Mouse (Mus musculus) gastrocnemius, postnatal 36 days (tissue): ENCODE data around the gene Gstm2. TPM values are rescaled to one million over a fixed set of nuclear protein-coding genes. Genes with fewer than 3 reads are reported as not detected.
"Not testable (repeated sequence)": the region's sequence is repeated elsewhere in the genome, so short reads cannot be mapped to it uniquely, and the experiment has no call there.

Source experiments
- DNase-seq, 2 experiments: peaks; one replicate each; pipeline ENCODE4 v3.0.0; 2022
- intact Hi-C: fragments of 180-260 bp; cut with DNase I; formaldehyde crosslinking; loops from one replicate; pipeline ENCODE4 v1.15.1; 2025
- total RNA-seq, 2 experiments: library from RNA; stranded (reverse); gene quantifications; 2 replicates each; pipeline ENCODE4 v1.2.3; 2021

The Gstm2 gene
- total RNA-seq, 2 experiments from 2014 or later: 51.9 to 103 TPM

DNA sequence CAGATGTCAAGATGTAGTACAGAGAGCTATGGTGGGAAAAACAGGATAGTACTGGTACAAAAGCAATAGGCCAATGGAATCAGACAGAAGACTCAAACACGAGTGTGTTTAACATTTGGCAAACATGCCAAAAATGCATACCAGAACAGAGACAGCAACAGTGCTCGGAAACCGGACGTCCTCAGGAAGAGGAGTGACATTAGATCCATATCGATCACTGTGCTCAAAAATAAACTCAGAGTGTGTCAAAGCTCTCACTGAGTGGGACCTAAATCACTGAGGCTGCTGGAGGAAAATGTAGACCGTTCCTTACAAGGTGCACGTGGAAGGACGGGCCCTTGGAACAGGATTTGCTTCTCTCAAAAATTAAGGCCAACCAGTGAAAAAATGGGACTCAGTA lies 15.8 kb upstream of the Gstm2 start:
- intact Hi-C loops: no loop called here
- DNase-seq: no peak

DNA sequence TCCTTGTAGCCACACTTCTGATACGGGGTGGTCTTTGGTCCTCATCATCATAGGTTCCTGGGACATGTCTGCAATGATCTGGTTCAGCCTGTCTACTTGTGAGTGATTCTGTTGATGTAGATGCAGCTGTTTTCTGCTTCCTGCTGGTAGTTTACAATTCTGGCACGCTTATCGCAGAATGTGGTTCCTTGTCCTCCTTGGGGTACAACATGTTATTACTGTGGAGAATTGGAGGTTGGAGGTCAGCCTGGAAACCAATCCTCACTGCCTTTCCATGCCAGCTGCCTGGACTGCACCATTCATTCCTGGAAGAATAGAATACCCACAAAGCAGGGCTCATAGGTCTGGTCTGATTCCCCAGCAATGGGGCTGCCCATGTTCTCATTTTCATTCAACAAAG lies 13.2 kb upstream of the Gstm2 start:
- intact Hi-C loops: no loop called here
- no peak for DNase-seq

DNA sequence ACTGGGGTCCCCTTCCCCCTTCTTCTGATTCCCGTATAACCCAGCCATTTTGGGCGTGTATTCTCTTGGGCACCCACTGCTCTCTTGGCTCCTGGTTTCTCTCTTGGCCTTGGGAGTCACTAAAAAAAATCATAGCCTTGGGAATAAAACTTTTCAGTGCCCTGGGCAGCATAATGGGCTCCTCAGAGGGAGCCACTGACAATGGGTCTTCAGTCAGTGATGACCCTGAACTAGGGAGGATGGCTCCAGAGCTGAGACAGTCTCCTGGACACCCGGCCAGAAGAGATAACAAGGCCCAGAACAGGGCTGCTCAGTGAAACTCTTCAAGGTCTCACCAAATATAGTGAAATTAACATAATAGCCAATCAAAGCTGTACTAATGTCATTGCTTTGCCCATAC lies 12.3 kb upstream of the Gstm2 start:
- intact Hi-C loops: no loop called here
- DNase-seq: no peak

DNA sequence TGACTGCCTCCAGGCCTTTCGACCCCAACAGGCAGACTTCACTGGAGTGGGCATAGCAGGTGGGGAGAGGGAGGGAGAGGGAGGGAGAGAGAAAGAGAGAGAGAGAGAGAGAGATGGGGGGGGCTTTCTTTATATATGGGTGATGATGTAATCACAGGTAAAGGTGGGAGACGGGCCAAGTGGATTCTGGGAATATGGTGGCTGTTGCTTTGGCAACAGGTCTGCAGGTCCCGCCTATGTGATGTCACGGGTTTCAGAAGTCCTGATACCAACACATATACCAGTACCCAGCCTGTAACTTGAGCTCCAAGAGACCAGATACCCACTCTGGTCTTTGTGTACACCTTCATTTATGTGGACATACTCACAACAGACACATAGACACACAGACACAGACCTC lies 10.3 kb upstream of the Gstm2 start:
- no peak for DNase-seq
- intact Hi-C loops: no loop called here

DNA sequence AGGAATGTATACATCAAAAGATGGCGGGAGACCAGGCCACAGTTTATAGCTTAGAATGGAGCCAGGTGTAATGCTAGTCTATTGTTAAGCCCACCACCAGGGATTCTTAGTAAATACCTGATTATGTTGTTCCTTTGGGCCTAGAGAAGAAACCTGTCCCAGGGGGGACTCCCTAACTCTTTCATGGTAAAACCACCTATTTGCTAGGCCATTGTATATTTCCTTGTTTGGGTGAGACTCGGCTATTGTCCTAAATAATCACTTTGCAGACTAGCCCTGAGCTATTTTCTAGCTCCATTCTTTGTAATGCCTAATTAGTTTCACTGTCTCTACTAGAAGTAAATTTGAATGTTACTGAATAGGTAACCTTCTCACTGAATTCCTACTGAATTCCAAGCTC lies 9.7 kb upstream of the Gstm2 start:
- DNase-seq: not testable (repeated sequence)

DNA sequence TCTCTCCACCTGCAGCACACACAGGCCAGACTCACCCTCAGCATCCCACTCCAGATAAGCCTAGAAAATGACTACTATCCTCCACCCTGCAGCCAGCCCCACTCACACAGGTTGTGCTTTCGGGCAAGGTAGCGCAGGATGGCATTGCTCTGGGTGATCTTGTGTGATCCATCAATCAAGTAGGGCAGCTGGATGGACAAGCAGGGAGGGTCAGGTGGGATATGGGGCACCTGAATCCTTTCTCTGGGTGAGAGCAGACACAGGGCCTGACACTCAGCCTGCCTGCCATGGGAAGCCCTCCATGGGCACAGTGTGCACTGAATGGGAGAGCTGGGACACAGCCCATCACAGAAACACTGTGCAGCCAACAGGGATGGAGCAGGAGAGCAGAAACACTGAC lies 1.1 kb downstream of the Gstm2 start:
- intact Hi-C loops, DNase-seq: not testable (repeated sequence)

More for the DNA sequence above, 9.7 kb upstream of the Gstm2 start:
- intact Hi-C loops: not testable (repeated sequence)

DNA sequence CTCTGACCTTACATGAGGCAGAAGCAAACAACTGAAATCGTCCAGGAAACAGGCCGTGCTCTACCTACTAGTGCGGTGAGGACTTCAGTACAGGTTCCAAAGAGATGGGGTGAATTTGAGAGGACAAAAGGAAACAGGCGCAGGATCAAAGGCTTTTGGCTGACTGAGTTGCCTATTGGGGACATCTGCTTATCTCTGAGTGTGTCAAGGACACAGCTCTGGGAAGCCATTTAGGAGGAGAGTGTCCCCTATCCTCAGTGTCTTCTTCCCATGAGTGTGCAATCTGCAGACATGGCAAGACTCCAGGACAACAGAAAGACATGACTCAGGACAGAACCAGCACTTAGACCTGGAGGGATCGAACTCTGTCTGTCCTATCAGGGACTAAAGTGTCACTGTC lies 1.8 kb downstream of the Gstm2 start:
- intact Hi-C loops: no loop called here
- no peak for DNase-seq

DNA sequence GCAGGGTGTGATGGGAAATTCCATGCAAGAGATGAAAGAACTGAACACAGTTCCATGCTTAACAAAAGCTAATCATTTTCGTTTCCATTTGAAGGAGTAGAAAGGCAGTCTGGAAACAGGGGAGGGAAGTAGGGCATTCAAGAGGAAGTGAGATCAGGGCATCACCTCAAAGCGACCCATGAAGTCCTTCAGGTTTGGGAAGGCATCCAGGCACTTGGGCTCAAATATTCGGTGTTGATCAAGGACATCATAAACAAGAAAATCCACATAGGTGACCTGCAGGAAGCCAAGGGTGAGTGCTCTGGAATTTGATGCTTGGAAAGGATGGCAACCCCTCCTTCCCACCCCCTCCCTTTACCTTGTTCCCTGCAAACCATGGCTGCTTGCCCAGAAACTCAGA lies 2.5 kb downstream of the Gstm2 start:
- intact Hi-C loops: no loop called here
- DNase-seq: no peak

DNA sequence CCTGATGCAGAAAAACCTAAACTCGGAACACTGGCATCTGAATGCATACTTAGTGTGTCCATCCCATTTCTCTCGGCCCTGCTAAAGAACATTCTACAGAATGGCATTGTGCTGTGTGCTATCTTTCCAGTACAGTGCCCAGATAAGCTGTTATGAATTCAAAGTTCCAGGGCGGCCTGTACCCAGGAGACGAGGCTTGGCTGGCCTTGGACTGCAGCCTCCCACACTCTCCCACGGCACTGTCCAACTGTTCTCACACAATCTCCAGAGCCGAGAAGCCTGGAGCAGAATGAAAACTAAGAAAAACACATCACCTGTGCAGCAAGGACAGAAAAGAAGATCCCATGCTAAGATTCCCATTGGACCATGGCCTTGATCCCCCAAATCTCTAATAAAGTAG lies 3.5 kb downstream of the Gstm2 start:
- intact Hi-C loops: no loop called here
- no peak for DNase-seq

DNA sequence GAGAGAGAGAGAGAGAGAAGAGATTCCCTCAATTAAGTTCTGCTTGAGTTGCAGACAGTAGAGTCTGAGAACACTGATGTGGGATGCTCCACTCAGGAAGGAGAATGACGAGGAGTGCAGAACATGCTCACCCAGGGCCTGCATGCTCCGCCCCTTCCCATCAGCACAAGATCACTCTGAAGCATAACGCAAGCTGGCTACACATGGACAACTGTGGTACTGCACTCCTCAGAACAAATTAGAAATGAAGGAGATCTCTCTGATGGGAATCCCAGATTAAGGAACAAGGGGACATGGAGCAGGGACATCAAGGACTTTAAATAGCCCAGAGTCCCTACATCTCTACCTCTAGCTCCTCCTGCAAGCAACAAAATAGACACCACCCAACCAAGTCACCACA lies 5.0 kb downstream of the Gstm2 start:
- intact Hi-C loops: no loop called here
- no peak for DNase-seq

DNA sequence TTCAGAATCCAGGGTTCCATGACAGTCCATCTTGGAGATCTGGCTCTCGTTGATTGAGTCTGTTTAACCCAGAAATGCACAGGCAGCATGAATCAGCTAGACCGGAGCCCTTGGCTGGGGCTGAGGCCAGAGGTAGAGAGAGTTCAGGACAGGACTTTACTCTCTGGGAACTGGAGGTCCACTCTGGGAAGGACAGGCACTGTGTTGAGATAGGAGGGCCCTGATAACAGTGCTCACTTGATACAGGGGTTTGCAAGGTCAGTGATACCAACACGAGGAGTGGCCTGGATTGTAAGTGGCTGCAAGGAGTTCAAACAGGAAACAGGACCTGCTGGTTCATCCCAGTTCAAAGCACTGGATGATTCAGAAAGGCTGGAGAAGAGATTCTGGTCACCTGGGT lies 8.6 kb downstream of the Gstm2 start:
- intact Hi-C loops: no loop called here
- DNase-seq: no peak

DNA sequence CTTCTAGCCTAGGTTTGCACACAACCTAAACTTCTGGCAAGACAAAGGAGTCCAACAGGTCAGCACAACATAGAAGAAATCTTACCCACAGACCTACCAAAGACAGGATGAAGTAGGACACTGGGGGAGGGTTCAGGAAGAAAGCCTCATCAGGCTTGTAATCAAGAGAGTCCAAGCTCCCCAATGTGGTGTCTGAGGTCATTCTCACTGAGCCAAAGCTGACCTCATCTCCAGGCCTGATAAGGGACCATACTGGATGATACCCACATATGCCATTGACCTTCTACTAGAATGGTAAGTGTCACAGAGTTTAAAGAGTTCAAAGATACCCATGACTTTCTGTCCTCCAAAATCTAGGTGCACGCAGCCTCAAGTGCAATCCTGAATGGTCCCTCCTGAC lies 12.0 kb downstream of the Gstm2 start:
- no peak for DNase-seq
- intact Hi-C loops: no loop called here

DNA sequence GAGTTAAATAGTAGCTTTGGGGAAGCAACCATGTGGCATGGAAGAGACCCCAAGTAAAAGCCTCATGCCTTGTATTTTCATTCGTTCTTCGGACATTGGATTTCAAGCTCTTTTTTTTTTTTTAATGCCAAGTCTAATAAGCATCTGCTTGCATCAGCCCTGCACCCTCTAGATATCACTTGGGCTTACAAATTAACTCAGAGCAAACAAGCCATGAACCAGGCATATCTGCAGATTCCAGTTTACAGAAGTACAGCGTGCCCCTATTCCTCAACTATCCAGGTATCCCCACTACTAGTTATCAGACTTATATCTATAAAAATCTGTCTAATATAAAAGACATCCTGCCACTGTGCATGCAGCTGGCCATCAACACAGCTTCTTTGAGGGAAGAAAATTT lies 14.2 kb downstream of the Gstm2 start:
- no peak for DNase-seq
- intact Hi-C loops: no loop called here

DNA sequence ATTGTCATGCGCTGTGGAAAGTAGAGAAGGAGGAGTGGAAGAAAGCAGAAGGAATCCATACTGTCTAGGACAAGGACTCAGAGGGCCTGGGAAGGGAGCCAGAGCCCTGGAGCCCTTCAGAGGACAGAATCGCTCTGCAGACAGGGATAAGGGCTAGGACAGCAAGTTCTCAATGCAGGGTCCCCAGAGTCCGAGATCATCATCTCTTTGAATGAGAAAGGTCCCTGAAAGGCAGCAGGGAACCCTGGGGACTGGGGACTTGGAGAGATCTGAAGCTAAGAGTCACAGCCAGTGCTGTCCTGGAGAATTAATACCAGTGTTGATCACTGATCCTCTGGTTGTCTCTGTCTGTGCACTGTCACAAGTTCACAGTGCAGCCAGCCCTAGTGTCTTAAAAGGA lies 15.2 kb downstream of the Gstm2 start:
- DNase-seq, intact Hi-C loops: not testable (repeated sequence)

DNA sequence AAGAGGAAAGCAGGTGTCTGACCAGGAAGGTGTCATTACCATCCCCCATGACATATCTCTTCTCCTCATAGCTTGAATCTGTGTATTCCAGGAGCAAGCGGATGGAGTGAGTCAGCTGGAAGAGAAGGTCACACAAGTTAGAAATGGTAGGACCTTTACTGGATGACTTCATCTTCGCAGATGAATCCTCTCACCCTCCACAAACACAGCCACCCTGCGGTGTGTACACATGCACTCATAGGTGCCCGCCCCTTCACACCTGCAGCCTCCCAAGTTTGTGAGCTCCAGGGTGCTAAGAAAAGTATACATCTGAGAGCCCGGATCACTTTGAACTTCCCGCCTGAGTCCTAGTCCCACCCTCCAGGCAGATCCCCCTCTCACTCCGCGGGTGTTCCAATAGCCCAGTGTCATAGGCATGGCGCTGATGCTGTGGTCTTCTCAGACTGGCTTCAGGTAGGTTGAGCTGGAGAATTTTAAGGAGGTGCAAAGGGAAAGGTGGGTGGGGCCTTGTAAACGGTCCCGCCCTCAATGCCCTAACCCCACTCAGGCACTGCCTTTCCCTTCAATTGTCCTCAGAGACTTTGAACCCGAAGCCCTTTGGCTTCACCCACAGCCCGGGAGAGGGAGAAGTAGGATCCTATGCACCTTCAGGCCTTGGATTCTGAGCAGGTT lies 17.4 kb downstream of the Gstm2 start, which contains the start of gene Gstm3:
Gstm3 (minus strand) TSS at position 560 of the 672 bp plus-strand sequence.
- intact Hi-C loops: no loop called here

DNA sequence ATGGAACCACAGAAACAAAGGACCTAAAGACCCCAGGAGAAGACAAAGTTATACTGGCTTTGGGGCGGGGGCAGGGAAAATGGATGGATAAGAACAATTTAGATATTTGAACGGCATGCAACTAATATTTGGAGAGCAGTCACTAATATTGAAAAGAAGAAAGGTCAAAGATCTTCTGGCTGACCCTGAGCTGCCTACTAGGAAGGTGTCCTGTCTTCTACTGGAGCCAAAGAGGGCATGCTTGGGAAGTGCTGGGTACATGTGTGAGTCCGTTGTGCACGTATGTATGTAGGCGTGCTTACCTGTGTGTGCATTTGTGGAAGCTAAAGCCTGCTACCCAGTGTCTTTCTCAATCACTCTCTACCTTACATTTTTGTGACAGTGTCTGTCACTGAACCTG lies 19.6 kb downstream of the Gstm2 start:
- intact Hi-C loops: no loop called here
- DNase-seq: no peak

More for the DNA sequence above, 17.4 kb downstream of the Gstm2 start, which contains the start of gene Gstm3:
- DNase-seq: no peak

DNA sequence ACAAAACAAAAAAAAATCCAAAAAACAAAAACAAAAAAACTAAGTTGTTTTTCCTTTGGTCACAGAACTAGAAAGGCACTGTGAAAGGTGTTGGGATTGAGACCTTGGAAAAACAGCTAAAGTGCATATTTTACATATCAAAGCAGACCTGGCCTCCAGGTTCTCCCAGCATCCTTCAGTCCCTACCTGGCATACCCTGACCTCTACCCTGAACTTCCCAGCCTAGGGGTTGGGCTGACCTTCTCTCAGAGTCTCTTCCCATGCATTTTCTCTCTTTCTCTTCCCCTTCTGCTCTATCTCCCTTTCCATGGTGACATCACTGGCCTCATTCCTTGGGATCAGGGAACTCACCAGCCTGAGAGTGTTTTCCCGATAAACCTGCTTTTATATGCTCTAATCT lies 20.7 kb downstream of the Gstm2 start:
- intact Hi-C loops: no loop called here

DNA sequence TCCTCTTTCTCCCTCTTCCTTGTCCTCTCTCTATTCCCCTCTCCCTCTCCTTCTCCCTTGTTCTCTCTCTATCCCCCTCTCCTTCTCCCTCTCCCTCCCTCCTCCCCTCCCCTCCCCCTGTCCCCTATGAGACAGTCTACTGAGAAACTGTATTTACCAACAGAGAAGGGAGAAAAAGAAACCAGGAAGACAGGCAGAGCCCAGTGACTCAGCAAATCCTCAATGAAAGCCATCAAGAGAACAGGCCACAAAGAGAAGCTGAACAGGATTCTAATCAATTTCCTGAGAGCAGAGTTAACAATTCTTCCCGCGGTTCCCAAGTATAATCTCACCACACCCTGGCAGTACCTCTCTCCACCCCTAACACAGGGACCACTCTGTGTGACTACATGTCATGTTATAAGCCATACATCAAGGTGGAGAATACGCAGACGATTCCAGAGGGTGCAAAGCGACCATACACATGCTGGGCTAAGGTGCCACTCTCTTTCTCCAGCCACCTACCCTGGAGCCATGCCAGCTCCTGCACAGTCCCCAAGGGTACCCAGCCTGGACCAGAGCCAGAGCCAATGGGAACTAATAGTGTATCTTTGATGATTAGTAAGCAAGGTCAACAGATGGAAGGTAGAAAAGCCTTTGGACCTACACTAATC lies 21.5 kb downstream of the Gstm2 start:
- no peak for DNase-seq
- intact Hi-C loops: no loop called here

More for the DNA sequence above, 20.7 kb downstream of the Gstm2 start:
- no peak for DNase-seq

DNA sequence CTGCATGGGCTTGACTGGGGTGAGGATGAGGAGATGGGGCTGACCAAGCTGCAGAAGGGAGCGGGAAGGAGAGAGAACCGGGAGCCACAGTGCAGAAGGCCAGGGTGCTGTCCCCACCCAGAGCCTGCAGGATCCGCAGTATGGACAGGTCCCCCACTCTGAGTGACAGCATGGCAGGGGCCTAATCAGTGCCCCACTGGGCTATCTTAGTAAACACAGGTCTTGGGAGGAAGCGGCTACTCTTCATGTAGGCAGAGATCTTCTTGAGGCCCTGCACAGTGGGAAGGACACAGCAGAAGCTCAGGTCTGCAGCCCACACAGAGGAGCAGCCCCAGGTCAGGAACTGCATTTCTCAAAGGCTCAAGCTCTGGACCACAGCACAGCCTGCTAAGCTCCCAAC lies 22.2 kb downstream of the Gstm2 start:
- no peak for DNase-seq
- intact Hi-C loops: no loop called here

DNA sequence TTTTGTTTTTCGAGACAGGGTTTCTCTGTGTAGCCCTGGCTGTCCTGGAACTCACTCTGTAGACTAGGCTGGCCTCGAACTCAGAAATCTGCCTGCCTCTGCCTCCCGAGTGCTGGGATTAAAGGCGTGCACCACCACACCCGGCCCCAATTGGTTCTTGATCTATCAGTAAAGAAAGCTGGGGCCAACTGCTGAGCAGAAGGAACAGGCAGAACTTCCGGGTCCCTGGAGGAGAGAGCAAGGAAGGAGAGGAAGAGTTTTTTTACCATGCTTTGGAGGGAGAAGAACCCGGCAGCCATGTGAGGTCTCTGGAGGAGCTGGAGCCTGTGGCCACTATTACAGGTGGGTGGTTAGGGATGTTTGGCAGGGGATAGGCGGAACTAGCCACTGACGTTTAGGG lies 31.0 kb downstream of the Gstm2 start:
- not testable (repeated sequence) for DNase-seq
- intact Hi-C loops: loop anchor here (5.0 kb wide), 1 partner anchor 107 kb away; no protein-coding TSS in a partner anchor

DNA sequence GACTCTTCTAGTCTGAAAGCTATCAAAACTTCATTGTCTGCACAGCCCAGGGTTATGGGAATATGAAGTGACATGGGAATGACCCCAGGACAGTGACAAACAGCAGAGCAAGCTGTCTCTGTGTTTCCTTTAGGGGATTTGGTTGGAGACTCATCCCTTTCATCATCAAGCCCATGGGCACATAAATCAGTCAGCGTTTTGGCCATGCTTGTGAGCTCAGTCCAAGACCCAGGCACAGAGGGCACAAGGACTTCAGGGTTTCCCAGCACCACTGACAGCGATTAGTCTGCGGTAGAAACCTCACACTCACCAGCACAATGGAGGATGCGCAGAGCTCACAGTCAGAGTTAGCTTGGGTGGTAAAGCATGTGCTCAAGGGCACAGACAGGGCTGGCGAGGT lies 32.3 kb downstream of the Gstm2 start:
- DNase-seq: no peak
- intact Hi-C loops: loop anchor here (2.0 to 5.0 kb wide), 2 partner anchors 65 to 198 kb away; partner anchors contain the start of gene Gpr61

DNA sequence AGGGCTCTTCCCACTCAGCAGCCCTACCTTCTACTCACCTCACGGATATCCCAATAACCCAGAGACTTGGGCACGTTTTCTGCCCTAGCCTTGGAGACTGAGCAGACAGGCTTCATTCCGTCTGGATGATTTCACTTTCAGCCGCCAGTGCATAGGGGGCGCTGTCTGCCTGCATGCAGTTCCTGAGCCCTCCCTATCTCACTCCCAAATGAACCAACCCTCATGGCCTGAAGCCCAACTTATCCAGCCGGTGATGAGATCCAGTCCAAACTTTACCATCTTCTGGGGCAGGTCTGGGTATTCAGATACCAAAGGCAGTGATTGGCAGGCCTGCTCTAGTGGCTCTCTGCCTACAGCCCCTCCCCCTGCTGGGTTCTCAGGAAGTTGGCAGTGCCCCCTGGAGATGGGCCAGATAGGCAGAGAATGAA lies 32.9 kb downstream of the Gstm2 start:
- peak; percentile 75 to 80 for DNase-seq
- intact Hi-C loops: loop anchor here (2.0 to 5.0 kb wide), 2 partner anchors 65 to 199 kb away; partner anchors contain the start of gene Gpr61
